Mouse (Mus musculus) liver, embryonic 15.5 days (tissue): ENCODE results near the gene Gm4513. TPM values are rescaled to one million over a fixed set of nuclear protein-coding genes. Genes with fewer than 3 reads are reported as not detected.
"Not testable (repeated sequence)": the region's sequence is repeated elsewhere in the genome, so short reads cannot be mapped to it uniquely, and the experiment has no call there.

Experiments
- ATAC-seq: fragments of 200-750 bp; cut with Nextera tagmentation; 2 replicates; pipeline ENCODE4 v1.8.0; 2017; ENCODE audit warnings: moderate number of reproducible peaks, mild to moderate bottlenecking, moderate library complexity; ENCODE audit not compliant: insufficient read depth
- H3K27ac ChIP-seq: fragments of 300-500 bp; sonication (generic); replicated peaks from 2 replicates; pipeline ENCODE4 v1.5.1; 2015; ENCODE audit warnings: mild to moderate bottlenecking, inconsistent platforms
- H3K27me3 ChIP-seq: fragments of 300-500 bp; sonication (generic); 2 replicates; pipeline ENCODE4 v1.6.1; 2015; ENCODE audit warnings: mild to moderate bottlenecking, inconsistent platforms
- H3K36me3 ChIP-seq: fragments of 300-500 bp; sonication (generic); replicated peaks from 2 replicates; pipeline ENCODE4 v1.6.1; 2015; ENCODE audit warnings: moderate library complexity, mild to moderate bottlenecking, inconsistent platforms
- H3K4me1 ChIP-seq: fragments of 300-500 bp; sonication (generic); replicated peaks from 2 replicates; pipeline ENCODE4 v1.6.1; 2015; ENCODE audit warnings: inconsistent platforms
- H3K4me2 ChIP-seq: fragments of 300-500 bp; sonication (generic); 2 replicates; pipeline ENCODE4 v1.6.1; 2015; ENCODE audit warnings: moderate library complexity, mild to moderate bottlenecking, inconsistent platforms
- H3K4me3 ChIP-seq: fragments of 300-500 bp; sonication (generic); replicated peaks from 2 replicates; pipeline ENCODE4 v1.5.1; 2015; ENCODE audit warnings: mild to moderate bottlenecking, inconsistent platforms
- H3K9ac ChIP-seq: fragments of 300-500 bp; sonication (generic); 2 replicates; pipeline ENCODE4 v1.6.1; 2015; ENCODE audit warnings: moderate library complexity, mild to moderate bottlenecking, inconsistent platforms
- H3K9me3 ChIP-seq: fragments of 300-500 bp; sonication (generic); replicated peaks from 2 replicates; pipeline ENCODE4 v1.6.1; 2016; ENCODE audit warnings: inconsistent platforms
- WGBS: fragments of 180-500 bp; shearing (Covaris S2); methylation state at CpG from one replicate; pipeline ENCODE4 v1.1.7; 2015; ENCODE audit warnings: mixed read lengths; ENCODE audit not compliant: insufficient replicate concordance; 5-methylcytosine and 5-hydroxymethylcytosine counted together
- polyA plus RNA-seq: library from polyadenylated mRNA; unstranded; fragments of >200 nt; fragmentation: Nextera tagmentation; extraction: Ambion mirVana; gene quantifications from 2 replicates; pipeline ENCODE4 v1.2.1, GENCODE M21; 2015

Gm4513 gene
- polyA plus RNA-seq = not detected in 2 replicates

DNA sequence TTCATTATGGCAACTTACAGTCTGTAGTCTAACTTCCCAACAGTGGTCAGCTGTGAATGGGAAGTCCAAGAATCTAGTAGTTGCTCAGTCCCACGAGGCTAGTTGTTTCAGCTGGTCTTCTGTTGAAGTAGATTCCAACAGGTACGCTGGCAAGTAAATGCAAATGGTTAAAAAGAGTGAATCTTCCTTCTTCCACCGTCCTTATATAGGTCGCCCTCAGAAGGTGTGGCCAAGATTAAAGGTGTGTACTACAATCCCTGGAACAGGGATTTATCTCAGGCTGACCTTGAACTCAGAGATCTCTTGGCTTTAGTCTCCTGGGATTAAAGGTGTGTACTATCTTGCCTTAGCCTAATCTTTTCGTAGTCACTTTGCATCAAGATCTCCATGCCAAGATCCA lies at the start of gene Gm4513:
Gm4513 (minus strand) TSS at position 101 of the 400 bp plus-strand sequence.
- H3K4me2 ChIP-seq, H3K9ac ChIP-seq, ATAC-seq, H3K4me3 ChIP-seq, H3K4me1 ChIP-seq, H3K9me3 ChIP-seq, H3K27me3 ChIP-seq, H3K27ac ChIP-seq, H3K36me3 ChIP-seq: not testable (repeated sequence)
- WGBS = 51% methylated on average over 3 of the region's 5 CpGs

- H3K36me3 ChIP-seq, H3K9me3 ChIP-seq, H3K9ac ChIP-seq, H3K4me1 ChIP-seq, H3K4me3 ChIP-seq, H3K4me2 ChIP-seq, ATAC-seq, H3K27me3 ChIP-seq, H3K27ac ChIP-seq: not testable (repeated sequence)
- no CpG with 5 or more reads among the region's 3 CpGs for WGBS
Observed at GRCm38 (mm10) chr7:20576141-20576540, 22.7 kb downstream of the Gm4513 start, which contains the start of gene Gm4141. Gm4141 (minus strand) TSS chr7:20576241.

DNA sequence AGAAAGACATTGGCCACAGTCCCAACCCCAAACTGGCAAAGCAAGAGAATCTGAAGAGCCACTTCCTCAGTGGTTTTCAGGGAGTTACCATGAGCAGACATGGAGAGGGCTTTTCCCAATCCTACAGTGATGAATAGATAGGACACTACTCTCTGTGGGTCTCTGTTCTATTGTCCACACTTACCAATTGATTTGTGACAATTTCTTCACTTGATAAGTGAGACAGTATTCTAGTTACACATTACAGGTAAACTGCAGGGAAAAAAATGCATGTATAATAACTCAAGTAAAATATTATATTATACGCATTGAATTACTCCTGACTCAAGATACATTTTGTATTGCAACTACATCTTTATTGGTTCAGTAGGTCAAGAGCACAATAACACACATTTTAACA lies 53.2 kb downstream of the Gm4513 start, which contains the start of gene Gm5726:
Gm5726 (minus strand) TSS at position 101 of the 400 bp plus-strand sequence.
- not testable (repeated sequence) for H3K4me2 ChIP-seq, H3K4me3 ChIP-seq, H3K4me1 ChIP-seq, H3K9me3 ChIP-seq, H3K27me3 ChIP-seq, H3K36me3 ChIP-seq, ATAC-seq, H3K27ac ChIP-seq, H3K9ac ChIP-seq
- WGBS = no CpG with 5 or more reads among the region's 1 CpGs

Other genes with a start within 250 kb of the Gm4513 start
- not detected in 2 replicates for gene Gm5728, start 223.6 kb downstream of the Gm4513 start, polyA plus RNA-seq
- not detected in 2 replicates for gene Vmn1r100, start 181.1 kb downstream of the Gm4513 start, polyA plus RNA-seq
- not detected in 2 replicates for gene Vmn1r101, start 156.4 kb downstream of the Gm4513 start, polyA plus RNA-seq
- not detected in 2 replicates for gene Gm10670, start 124.1 kb downstream of the Gm4513 start, polyA plus RNA-seq
- not detected in 2 replicates for gene Vmn1r103, start 88.5 kb downstream of the Gm4513 start, polyA plus RNA-seq
- not detected in 2 replicates for gene Vmn1r104, start 65.2 kb downstream of the Gm4513 start, polyA plus RNA-seq
- not detected in 2 replicates for gene Gm5726, start 53.3 kb downstream of the Gm4513 start, polyA plus RNA-seq
- not detected in 2 replicates for gene Gm4141, start 22.8 kb downstream of the Gm4513 start, polyA plus RNA-seq
- gene Vmn1r107, start 69.9 kb upstream of the Gm4513 start, polyA plus RNA-seq = not detected in 2 replicates
- not detected in 2 replicates for gene Vmn1r111, start 104.2 kb upstream of the Gm4513 start, polyA plus RNA-seq
- gene Gm10668, start 131.6 kb upstream of the Gm4513 start, polyA plus RNA-seq = not detected in 2 replicates
- not detected in 2 replicates for gene Vmn1r112, start 172.2 kb upstream of the Gm4513 start, polyA plus RNA-seq
- not detected in 2 replicates for gene Vmn1r113, start 188.3 kb upstream of the Gm4513 start, polyA plus RNA-seq
- not detected in 2 replicates for gene Vmn1r114, start 213.2 kb upstream of the Gm4513 start, polyA plus RNA-seq
- not detected in 2 replicates for gene Vmn1r115, start 246.0 kb upstream of the Gm4513 start, polyA plus RNA-seq